Mouse (Mus musculus) B cell, adult 67 days (primary cell): Measurements from ENCODE around the gene Pla2g2c. TPM values are rescaled to one million over a fixed set of nuclear protein-coding genes. Genes with fewer than 3 reads are reported as not detected.

ENCODE experiments used
- total RNA-seq, 2 experiments: library from RNA; stranded (reverse); gene quantifications; 4 replicates each; pipeline ENCODE4 v1.2.4; 2023

Pla2g2c gene
- not detected for total RNA-seq

DNA sequence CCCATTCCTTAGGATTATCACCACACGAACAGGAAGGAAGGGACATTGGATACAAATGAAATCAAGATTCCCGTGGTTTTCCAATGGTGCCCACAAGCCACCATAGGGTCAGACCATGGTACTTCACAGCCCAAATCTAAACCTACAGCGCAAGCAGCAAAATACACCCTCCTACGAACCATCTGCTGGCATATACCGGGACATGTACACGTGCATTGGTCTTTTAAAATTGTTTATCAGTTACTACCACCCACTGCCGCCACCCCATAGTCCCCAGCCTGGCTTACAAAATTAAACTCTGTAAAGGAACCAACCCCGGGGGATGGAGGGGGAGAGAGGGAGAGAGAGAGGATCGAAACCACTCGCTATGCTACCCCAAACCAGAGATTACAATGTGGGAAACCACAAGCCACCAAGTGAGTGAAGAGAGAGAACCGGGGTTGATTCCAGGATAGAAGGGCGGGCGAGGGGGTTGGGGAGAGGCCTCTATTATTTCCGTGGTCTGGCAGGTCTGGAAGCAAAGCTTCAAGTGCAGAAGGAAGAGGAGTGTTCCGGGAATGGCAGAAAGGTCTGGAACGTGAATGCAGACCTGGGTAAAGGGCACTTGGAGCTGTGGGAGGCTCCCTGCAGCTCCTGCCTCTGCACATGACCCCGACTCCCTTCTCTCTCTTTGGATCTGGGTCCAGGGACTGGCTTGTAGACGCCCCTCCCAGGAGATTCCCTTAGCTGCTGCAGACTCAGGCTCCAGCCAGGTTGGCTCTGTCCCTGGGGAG, at the start of gene Pla2g2c:
Pla2g2c (plus strand) TSS at position 439 of the 773 bp plus-strand sequence.

DNA sequence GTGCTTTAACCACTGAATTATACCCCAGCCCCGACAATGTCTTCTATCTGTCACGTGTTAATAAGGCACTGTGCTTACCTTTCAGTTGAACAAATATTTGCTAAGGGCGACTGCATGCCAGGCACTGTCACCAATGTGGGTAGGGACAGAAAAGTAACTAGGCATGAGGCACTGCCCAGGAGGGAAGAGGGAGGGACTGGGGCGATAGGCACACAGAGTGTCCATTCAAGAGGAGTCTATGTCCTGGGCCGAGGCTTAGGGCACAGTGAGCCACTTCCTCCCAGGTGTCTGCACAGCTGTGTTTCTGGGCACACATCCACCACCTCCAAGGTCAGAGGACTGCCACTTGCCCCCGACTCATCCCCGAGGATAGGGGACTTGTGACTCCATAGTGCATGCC, 12.4 kb downstream of the Pla2g2c start, which contains the start of gene Ubxn10:
Ubxn10 (minus strand) TSS at position 137 of the 400 bp plus-strand sequence.

DNA sequence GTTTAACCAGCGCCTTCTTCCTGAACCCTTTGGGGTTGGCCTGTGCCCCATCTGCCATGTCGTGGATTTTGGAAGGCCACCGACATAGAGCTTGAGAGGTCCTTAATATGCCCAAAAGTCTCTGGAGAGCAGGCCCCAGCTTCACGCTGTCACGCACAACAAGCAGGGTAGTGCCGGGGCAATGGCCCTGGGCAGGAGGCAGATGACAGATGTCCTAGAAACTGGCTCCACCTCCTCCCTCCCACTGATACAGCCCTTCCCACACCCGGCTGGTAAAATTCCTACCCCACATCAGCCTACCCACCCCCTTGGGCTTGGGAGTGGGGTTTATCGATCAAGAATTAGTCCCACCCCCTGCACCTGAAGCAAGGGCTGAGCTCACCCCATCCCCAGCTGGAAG, 32.8 kb downstream of the Pla2g2c start, which contains the start of gene Pla2g2f:
Pla2g2f (minus strand) TSS at position 211 of the 400 bp plus-strand sequence.

DNA sequence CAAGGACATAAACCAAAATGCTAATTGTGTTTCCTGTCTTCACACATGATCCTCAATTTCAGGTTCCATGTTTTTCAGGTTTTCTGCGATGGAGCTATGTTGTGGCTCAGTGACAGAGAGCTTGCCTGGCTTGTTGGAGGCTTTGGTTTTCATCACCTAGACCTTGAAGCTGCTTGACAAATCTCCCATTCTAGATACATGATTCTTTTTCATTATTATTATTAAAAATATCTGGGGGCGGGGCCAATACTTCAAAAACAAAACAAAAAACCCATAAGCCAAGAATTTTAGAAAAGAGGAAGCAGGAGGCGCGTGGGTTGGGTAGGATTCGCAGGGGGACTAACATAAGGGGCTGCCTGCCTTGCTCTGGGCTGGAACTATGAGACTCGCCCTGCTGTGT, 50.8 kb downstream of the Pla2g2c start, which contains the start of gene Pla2g2d:
Pla2g2d (plus strand) TSS at position 301 of the 400 bp plus-strand sequence.

Other genes with a start within 250 kb of the Pla2g2c start
- not detected for gene Vwa5b1, start 88.9 kb upstream of the Pla2g2c start, total RNA-seq
- not detected for gene Ubxn10, start 12.4 kb downstream of the Pla2g2c start, total RNA-seq
- not detected for gene Pla2g2f, start 32.8 kb downstream of the Pla2g2c start, total RNA-seq
- gene Pla2g2d, start 50.9 kb downstream of the Pla2g2c start, total RNA-seq: under 1 TPM in 1 of 2 experiments, not detected in 1; 0.70 TPM
- gene Pla2g5, start 138.7 kb downstream of the Pla2g2c start, total RNA-seq: not detected
- gene Gm13030, start 149.2 kb downstream of the Pla2g2c start, total RNA-seq: not detected
- not detected for gene Pla2g2e, start 153.2 kb downstream of the Pla2g2c start, total RNA-seq
- gene Otud3, start 189.2 kb downstream of the Pla2g2c start, total RNA-seq: 10 to 100 TPM in 1 of 2 experiments, 1 to 10 TPM in 1; 10.0 to 11.5 TPM
- not detected for gene Rnf186, start 242.3 kb downstream of the Pla2g2c start, total RNA-seq
- gene Tmco4, start 248.1 kb downstream of the Pla2g2c start, total RNA-seq: 10 to 100 TPM; 36.7 to 40.3 TPM